Mouse (Mus musculus): Measurements from ENCODE around the gene Nae1. TPM values are rescaled to one million over a fixed set of nuclear protein-coding genes. Genes with fewer than 3 reads are reported as not detected.
A peak's percentile ranks its signal among the peaks of the same experiment; 100 is the strongest.

Gene Nae1
- total and polyA plus RNA-seq, 3 experiments: 11.0 to 31.4 (median 27.0) TPM

- no peak for TF ChIP-seq CTCF (IDR thresholded peaks at IDR 0.05)
- no peak for TF ChIP-seq EP300 (IDR thresholded peaks at IDR 0.05; ENCODE audit: insufficient read depth, low read depth, low read length)
- no peak for TF ChIP-seq POLR2A (IDR thresholded peaks at IDR 0.05; ENCODE audit: insufficient read depth, low read depth, low read length)
- DNase-seq: no peak
- WGBS: 81% methylated on average over 4 of the region's 4 CpGs
- Histone ChIP-seq H3K9ac (ENCODE audit: low read depth, low read length) (no peak overlapping the region; the same call in 1 of the 2 replicates), H3K27me3 (ENCODE audit: control insufficient read depth, insufficient read depth, low read length) (peaks cover 2% of the 10 kb centered on the region), H3K27ac (no peak overlapping the region; the same call in 1 of the 2 replicates), H3K4me1 (ENCODE audit: control insufficient read depth, insufficient read depth, low read length) (peaks cover 2% of the 10 kb centered on the region), H3K4me3 (no peak overlapping the region), H3K79me2 (replicated peaks; ENCODE audit: control insufficient read depth, insufficient read depth, low read length) (0 out of 2 replicates have a peak, but pooled peaks cover 1% of the 10 kb centered on the region), H3K36me3 (ENCODE audit: control insufficient read depth, insufficient read depth, low read length) (peaks cover 11% of the 10 kb centered on the region)
- intact Hi-C loops (cut with DNase I): no loop called here
Observed at GRCm38 (mm10) chr8:104536028-104536427, 1.6 kb upstream of the Nae1 start.

- peak overlapping the region; percentile 93 for H3K4me3 ChIP-seq
- TF ChIP-seq EP300 (IDR thresholded peaks at IDR 0.05; ENCODE audit: insufficient read depth, low read depth, low read length): no peak
- TF ChIP-seq CTCF (IDR thresholded peaks at IDR 0.05): no peak
- 0 out of 2 replicates have a peak, but pooled peaks have one; percentile 16 for TF ChIP-seq POLR2A (IDR thresholded peaks at IDR 0.05; ENCODE audit: insufficient read depth, low read depth, low read length)
- intact Hi-C loops (cut with DNase I): no loop called here
- peak in 1 of 2 experiments; percentile 38 for DNase-seq
- H3K27me3 ChIP-seq (ENCODE audit: control insufficient read depth, insufficient read depth, low read length): no peaks in the 10 kb centered on the region
- 0 out of 2 replicates have a peak, but pooled peaks cover 1% of the 10 kb centered on the region for H3K79me2 ChIP-seq (replicated peaks; ENCODE audit: control insufficient read depth, insufficient read depth, low read length)
- H3K9ac ChIP-seq (ENCODE audit: low read depth, low read length): peak overlapping the region; percentile 86
- H3K36me3 ChIP-seq (ENCODE audit: control insufficient read depth, insufficient read depth, low read length): peaks cover 11% of the 10 kb centered on the region
- WGBS: 16% methylated on average over 7 of the region's 7 CpGs
- peaks cover 2% of the 10 kb centered on the region for H3K4me1 ChIP-seq (ENCODE audit: control insufficient read depth, insufficient read depth, low read length)
- H3K27ac ChIP-seq: peak overlapping the region; percentile 97
Observed at GRCm38 (mm10) chr8:104535378-104535777, 941 bp upstream of the Nae1 start.

DNA sequence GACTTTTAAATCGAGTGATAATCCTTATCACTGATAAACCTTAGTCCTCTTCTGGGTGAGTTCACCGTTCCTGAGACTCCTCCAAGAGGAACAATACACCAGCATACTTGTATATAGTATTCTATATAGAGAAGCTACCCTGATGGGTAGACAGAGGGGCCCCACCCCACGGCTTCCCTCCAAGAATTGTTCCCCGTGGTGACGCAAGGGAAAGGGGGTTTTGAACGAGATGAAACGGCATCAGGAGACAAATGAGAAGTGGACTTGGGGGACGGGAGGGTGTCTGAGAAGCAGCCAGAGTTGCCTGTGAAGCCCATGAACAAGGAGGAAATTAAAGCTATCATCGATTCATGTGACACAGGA is 323 bp upstream of the Nae1 start:
- H3K4me1 ChIP-seq (ENCODE audit: control insufficient read depth, insufficient read depth, low read length): peaks cover 2% of the 10 kb centered on the region
- intact Hi-C loops (cut with DNase I): loop anchor here (1.0 to 5.0 kb wide), 3 partner anchors 31 to 192 kb away; partner anchors contain the start of gene Ciao2b
- peak overlapping the region; percentile 86 for H3K9ac ChIP-seq (ENCODE audit: low read depth, low read length)
- peak overlapping the region; percentile 97 for H3K27ac ChIP-seq
- peak in 1 of 2 experiments; percentile 62 for DNase-seq
- H3K36me3 ChIP-seq (ENCODE audit: control insufficient read depth, insufficient read depth, low read length): peaks cover 12% of the 10 kb centered on the region
- TF ChIP-seq POLR2A (IDR thresholded peaks at IDR 0.05; ENCODE audit: insufficient read depth, low read depth, low read length): no peak
- no peak for TF ChIP-seq EP300 (IDR thresholded peaks at IDR 0.05; ENCODE audit: insufficient read depth, low read depth, low read length)
- no peak for TF ChIP-seq CTCF (IDR thresholded peaks at IDR 0.05)
- H3K79me2 ChIP-seq (replicated peaks; ENCODE audit: control insufficient read depth, insufficient read depth, low read length): 0 out of 2 replicates have a peak, but pooled peaks cover 1% of the 10 kb centered on the region
- WGBS: 1% methylated on average over 9 of the region's 9 CpGs
- H3K4me3 ChIP-seq: peak overlapping the region; percentile 93
- no peaks in the 10 kb centered on the region for H3K27me3 ChIP-seq (ENCODE audit: control insufficient read depth, insufficient read depth, low read length)

DNA sequence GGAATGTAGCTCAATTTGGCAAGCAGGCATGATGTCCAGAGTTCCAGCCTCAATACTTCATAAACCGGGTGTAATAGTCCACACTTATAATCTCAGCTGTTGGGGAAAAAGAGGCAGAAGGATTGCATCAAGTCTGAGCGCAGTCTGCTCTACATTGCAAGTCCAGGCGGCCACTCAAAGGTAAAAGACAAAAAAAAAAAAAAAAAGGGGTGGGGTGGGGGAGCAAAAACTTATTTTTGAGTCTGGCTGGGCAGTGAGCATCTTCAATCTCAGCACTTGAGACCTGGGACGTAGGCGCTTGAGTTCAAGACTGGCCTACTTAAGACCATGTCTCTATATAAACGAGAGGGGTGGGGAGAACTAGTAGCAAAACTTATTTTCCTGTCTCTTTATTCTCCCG is 886 bp downstream of the Nae1 start:
- peak overlapping the region; percentile 99 for H3K9ac ChIP-seq (ENCODE audit: low read depth, low read length)
- no peaks in the 10 kb centered on the region for H3K27me3 ChIP-seq (ENCODE audit: control insufficient read depth, insufficient read depth, low read length)
- TF ChIP-seq POLR2A (IDR thresholded peaks at IDR 0.05; ENCODE audit: insufficient read depth, low read depth, low read length) (no peak), EP300 (IDR thresholded peaks at IDR 0.05; ENCODE audit: insufficient read depth, low read depth, low read length) (no peak), CTCF (IDR thresholded peaks at IDR 0.05) (no peak)
- peak overlapping the region; percentile 93 for H3K4me3 ChIP-seq
- WGBS: 18% methylated on average over 7 of the region's 7 CpGs
- H3K27ac ChIP-seq: peak overlapping the region; percentile 97
- intact Hi-C loops (cut with DNase I): loop anchor here (5.0 kb wide), 2 partner anchors 109 to 191 kb away; partner anchors contain the start of gene Ciao2b
- 0 out of 2 replicates have a peak, but pooled peaks cover 1% of the 10 kb centered on the region for H3K79me2 ChIP-seq (replicated peaks; ENCODE audit: control insufficient read depth, insufficient read depth, low read length)
- H3K4me1 ChIP-seq (ENCODE audit: control insufficient read depth, insufficient read depth, low read length): peaks cover 2% of the 10 kb centered on the region
- DNase-seq: no peak
- peaks cover 12% of the 10 kb centered on the region for H3K36me3 ChIP-seq (ENCODE audit: control insufficient read depth, insufficient read depth, low read length)

DNA sequence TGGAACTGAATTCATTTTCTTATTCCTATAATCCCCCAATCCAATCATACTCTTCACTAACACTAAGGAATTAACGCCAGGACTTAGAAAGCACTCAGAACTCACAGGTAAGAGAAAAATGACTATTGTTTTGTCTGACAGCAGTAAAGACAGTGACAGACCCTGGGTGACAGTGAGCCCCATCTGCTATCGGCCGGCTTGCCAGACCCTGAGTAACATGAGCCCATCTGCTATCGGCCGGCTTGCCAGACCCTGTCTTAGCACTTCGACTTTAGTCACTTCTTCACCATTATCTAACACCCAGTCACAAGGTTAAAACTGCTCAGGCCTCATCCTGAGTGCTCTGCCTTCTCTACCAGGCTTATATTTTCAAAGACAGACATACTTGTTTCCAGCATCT is 4.8 kb downstream of the Nae1 start:
- intact Hi-C loops (cut with DNase I): loop anchor here (5.0 kb wide), 2 partner anchors 113 to 187 kb away; partner anchors contain the start of gene Ciao2b
- 87% methylated on average over 6 of the region's 6 CpGs for WGBS

GRCm38 (mm10) chr8:104517872-104518271 is 16.6 kb downstream of the Nae1 start:
- no peak overlapping the region for H3K9ac ChIP-seq (ENCODE audit: low read depth, low read length)
- no peak for DNase-seq
- H3K27ac ChIP-seq: no peak overlapping the region
- 84% methylated on average over 5 of the region's 5 CpGs for WGBS
- peaks cover 7% of the 10 kb centered on the region for H3K36me3 ChIP-seq (ENCODE audit: control insufficient read depth, insufficient read depth, low read length)
- H3K27me3 ChIP-seq (ENCODE audit: control insufficient read depth, insufficient read depth, low read length): no peaks in the 10 kb centered on the region
- H3K79me2 ChIP-seq (replicated peaks; ENCODE audit: control insufficient read depth, insufficient read depth, low read length): no peaks in the 10 kb centered on the region
- no peaks in the 10 kb centered on the region for H3K4me1 ChIP-seq (ENCODE audit: control insufficient read depth, insufficient read depth, low read length)
- intact Hi-C loops (cut with DNase I): no loop called here
- H3K4me3 ChIP-seq: no peak overlapping the region
- TF ChIP-seq EP300 (IDR thresholded peaks at IDR 0.05; ENCODE audit: insufficient read depth, low read depth, low read length) (no peak), CTCF (IDR thresholded peaks at IDR 0.05) (no peak), POLR2A (IDR thresholded peaks at IDR 0.05; ENCODE audit: insufficient read depth, low read depth, low read length) (no peak)

More for the DNA sequence above, 4.8 kb downstream of the Nae1 start:
- H3K36me3 ChIP-seq (ENCODE audit: control insufficient read depth, insufficient read depth, low read length): peaks cover 14% of the 10 kb centered on the region
- H3K4me1 ChIP-seq (ENCODE audit: control insufficient read depth, insufficient read depth, low read length): no peaks in the 10 kb centered on the region
- no peak overlapping the region for H3K9ac ChIP-seq (ENCODE audit: low read depth, low read length)
- TF ChIP-seq POLR2A (IDR thresholded peaks at IDR 0.05; ENCODE audit: insufficient read depth, low read depth, low read length) (no peak), EP300 (IDR thresholded peaks at IDR 0.05; ENCODE audit: insufficient read depth, low read depth, low read length) (no peak), CTCF (IDR thresholded peaks at IDR 0.05) (no peak)
- H3K79me2 ChIP-seq (replicated peaks; ENCODE audit: control insufficient read depth, insufficient read depth, low read length): 0 out of 2 replicates have a peak, but pooled peaks cover 1% of the 10 kb centered on the region
- no peak overlapping the region for H3K4me3 ChIP-seq
- H3K27ac ChIP-seq: no peak overlapping the region
- DNase-seq: no peak
- no peaks in the 10 kb centered on the region for H3K27me3 ChIP-seq (ENCODE audit: control insufficient read depth, insufficient read depth, low read length)

All from heart, adult 2 months (tissue).